Mouse (Mus musculus) lung, postnatal 0 days (tissue): ENCODE results near the gene Prex1.

Experiments used
- CTCF ChIP-seq: IDR thresholded peaks from 2 replicates; pipeline ENCODE4 v1.5.1; 2016; ENCODE audit warnings: antibody characterized with exemption, mild to moderate bottlenecking
- EP300 ChIP-seq: IDR thresholded peaks from 2 replicates; pipeline ENCODE4 v1.6.1; 2016; ENCODE audit warnings: antibody characterized with exemption, mild to moderate bottlenecking, control low read depth

- TF ChIP-seq CTCF, result no peak
- TF ChIP-seq EP300, result no peak
These were observed 75.4 kb downstream of the Prex1 start for GRCm38 (mm10) chr2:166638079-166638800.
